Mouse (Mus musculus) erythroblast, embryonic 14.5 days (primary cell): ENCODE measurements around the gene Cdc42ep3.

ENCODE experiments used
- GATA1 ChIP-seq: IDR thresholded peaks from 2 replicates; pipeline ENCODE4 v1.6.1; 2012; ENCODE audit warnings: low read length, inconsistent platforms, mixed read lengths
- TAL1 ChIP-seq: IDR thresholded peaks from 3 replicates; pipeline ENCODE4 v1.6.1; 2012; ENCODE audit warnings: low read length, inconsistent platforms, mixed read lengths

DNA sequence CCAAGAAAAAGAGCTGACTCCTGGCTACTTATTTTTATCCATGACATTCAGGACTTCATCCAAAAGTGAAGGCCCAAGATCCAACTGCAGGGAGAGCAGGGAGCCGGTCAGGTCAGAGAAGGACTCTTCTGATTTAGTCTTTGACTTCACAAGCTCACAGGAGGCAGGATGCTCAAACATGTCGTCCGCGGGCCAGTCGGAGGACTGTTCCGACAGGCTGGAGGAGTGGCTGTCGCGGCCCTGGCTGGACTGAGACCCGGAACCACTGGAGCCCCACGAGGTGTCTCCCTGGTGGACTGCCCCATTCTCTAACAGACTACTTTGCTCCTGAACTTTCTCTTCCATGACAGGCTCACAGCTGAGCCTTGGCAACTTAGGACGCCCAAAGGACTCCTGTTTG, 20.2 kb downstream of the Cdc42ep3 start:
- TF ChIP-seq GATA1 (no peak), TAL1 (no peak)
